Mouse (Mus musculus) megakaryocyte-erythroid progenitor cell, adult 5 weeks (primary cell): Measurements from ENCODE around the gene Ropn1. TPM values are rescaled to one million over a fixed set of nuclear protein-coding genes. Genes with fewer than 3 reads are reported as not detected.

ENCODE experiments used
- polyA plus RNA-seq: library from polyadenylated mRNA; stranded (reverse); fragments of >175 nt; gene quantifications from 2 replicates; pipeline ENCODE4 v1.2.3, GENCODE M21; 2012

The Ropn1 gene
- not detected in 2 replicates for polyA plus RNA-seq

GRCm38 (mm10) chr16:34649621-34650020, at the start of gene Ropn1:
Gene Ropn1 (plus strand): TSS chr16:34649921.

DNA sequence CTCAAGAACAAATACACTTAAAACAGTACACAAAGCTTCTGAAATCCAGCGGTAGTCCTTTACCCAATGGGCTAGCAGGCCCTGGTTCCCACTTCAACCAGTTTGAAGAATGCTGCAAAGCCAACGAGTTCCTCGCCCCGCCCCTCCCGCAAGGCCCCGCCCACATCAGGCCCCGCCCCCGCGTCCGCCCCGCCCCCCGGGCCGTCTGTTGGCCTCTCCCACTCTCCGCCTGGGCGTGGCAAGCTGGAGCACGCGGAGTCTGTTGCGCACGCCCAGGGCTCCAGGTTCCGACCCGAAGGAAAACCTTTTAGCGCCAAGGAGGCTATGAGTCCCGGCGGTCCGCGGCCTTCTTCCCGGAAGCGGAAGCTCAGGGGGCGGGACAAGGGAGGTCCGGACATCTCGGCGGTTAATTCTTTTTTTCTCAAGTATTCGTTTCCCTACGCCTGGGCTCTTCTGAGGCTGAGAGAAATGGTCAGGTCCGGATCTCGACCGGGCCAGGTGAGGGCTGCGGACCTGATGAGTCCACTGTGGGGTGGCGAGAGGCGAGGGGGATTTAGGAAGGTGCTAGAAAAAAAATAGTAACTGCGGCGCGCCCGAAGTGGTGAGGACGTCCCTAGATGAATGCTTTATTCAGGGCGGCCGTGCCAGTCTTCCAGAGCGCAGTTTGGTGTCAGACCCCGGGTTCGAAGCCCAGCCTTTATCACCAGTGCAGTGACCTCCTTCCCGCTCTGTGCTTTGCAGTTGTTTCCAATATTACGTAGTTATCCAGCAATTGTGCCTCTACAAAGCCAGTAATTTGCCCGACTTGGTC, 40.8 kb downstream of the Ropn1 start, which contains the start of gene Ccdc14:
Gene Ccdc14, plus strand, starts transcription at position 283 of the 811 bp plus-strand sequence.

Other genes with a start within 250 kb of the Ropn1 start
- 2.9 and 4.9 TPM in 2 replicates for gene Kalrn, start 76.4 kb upstream of the Ropn1 start, polyA plus RNA-seq
- gene Ccdc14, start 40.7 kb downstream of the Ropn1 start, polyA plus RNA-seq = 0.41 and 0.64 TPM in 2 replicates
- 3.1 and 6.6 TPM in 2 replicates for gene Mylk, start 95.3 kb downstream of the Ropn1 start, polyA plus RNA-seq